Mouse (Mus musculus): Measurements from ENCODE around the gene Rbbp7. TPM values are rescaled to one million over a fixed set of nuclear protein-coding genes. Genes with fewer than 3 reads are reported as not detected.

The Rbbp7 gene
- 345 and 352 TPM in 2 replicates for polyA plus RNA-seq (2014; fragmentation: Nextera tagmentation; extraction: Ambion mirVana)

GRCm38 (mm10) chrX:162760115-162760942 lies at the start of gene Rbbp7:
Gene Rbbp7 (plus strand): TSS chrX:162760402.
- no peaks in the 10 kb centered on the region for H3K27me3 ChIP-seq (ENCODE audit: control insufficient read depth, insufficient read depth, low read length)
- H3K4me3 ChIP-seq (ENCODE audit: low read depth, low read length) = peak within 1 kb of the TSS; percentile 60
- WGBS = 21% methylated on average over 50 of the region's 100 CpGs
- peak within 1 kb of the TSS; percentile 52 for H3K4me2 ChIP-seq
- H3K27ac ChIP-seq (ENCODE audit: low read depth, low read length) = peak within 1 kb of the TSS; percentile 92
- ATAC-seq (ENCODE audit: low FRiP score) (peak; percentile 97), DNase-seq (ENCODE audit: low spot score, missing footprints) (no peak)
- no peaks in the 10 kb centered on the region for H3K9me3 ChIP-seq (ENCODE audit: control insufficient read depth, low read length)
- H3K36me3 ChIP-seq (ENCODE audit: control insufficient read depth, insufficient read depth, low read length) = no peaks in the 10 kb centered on the region
- peak within 1 kb of the TSS; percentile 74 for H3K9ac ChIP-seq (ENCODE audit: low read length)
- H3K4me1 ChIP-seq (ENCODE audit: control insufficient read depth, insufficient read depth, low read length) = no peaks in the 10 kb centered on the region; the same call in 1 of the 2 replicates

GRCm38 (mm10) chrX:162717837-162718236 lies 42.4 kb upstream of the Rbbp7 start:
- Histone ChIP-seq H3K4me3 (ENCODE audit: low read depth, low read length) (no peak overlapping the region), H3K4me1 (ENCODE audit: control insufficient read depth, insufficient read depth, low read length) (no peaks in the 10 kb centered on the region), H3K36me3 (ENCODE audit: control insufficient read depth, insufficient read depth, low read length) (no peaks in the 10 kb centered on the region), H3K9ac (ENCODE audit: low read length) (no peak overlapping the region), H3K27ac (ENCODE audit: low read depth, low read length) (no peak overlapping the region), H3K27me3 (ENCODE audit: control insufficient read depth, insufficient read depth, low read length) (no peaks in the 10 kb centered on the region), H3K4me2 (no peak overlapping the region), H3K9me3 (ENCODE audit: control insufficient read depth, low read length) (no peaks in the 10 kb centered on the region)
- 37% methylated on average over 5 of the region's 5 CpGs for WGBS
- DNase-seq (ENCODE audit: low spot score, missing footprints) (no peak), ATAC-seq (ENCODE audit: low FRiP score) (no peak)

DNA sequence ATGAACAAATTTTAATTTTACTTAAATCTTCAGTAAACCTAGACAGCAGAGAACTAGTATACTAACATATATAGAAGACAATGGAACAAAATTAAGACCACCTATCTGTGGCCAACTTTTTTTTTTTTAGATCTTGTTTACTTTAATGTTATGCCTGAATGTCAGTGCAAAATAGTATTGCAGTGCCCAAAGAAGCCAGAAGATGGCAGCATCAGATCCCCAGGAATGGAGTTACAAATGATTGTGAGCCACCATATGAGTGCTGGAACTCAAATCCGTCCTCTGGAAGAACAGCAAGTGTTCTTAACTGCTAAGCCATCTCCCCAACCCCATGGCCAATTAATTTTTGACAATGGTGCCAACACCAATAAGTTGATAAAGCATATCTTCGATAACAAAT lies 40.6 kb upstream of the Rbbp7 start:
- Histone ChIP-seq H3K4me1 (ENCODE audit: control insufficient read depth, insufficient read depth, low read length) (no peaks in the 10 kb centered on the region), H3K4me3 (ENCODE audit: low read depth, low read length) (no peak overlapping the region), H3K9ac (ENCODE audit: low read length) (no peak overlapping the region), H3K9me3 (ENCODE audit: control insufficient read depth, low read length) (no peaks in the 10 kb centered on the region), H3K36me3 (ENCODE audit: control insufficient read depth, insufficient read depth, low read length) (no peaks in the 10 kb centered on the region), H3K4me2 (no peak overlapping the region), H3K27ac (ENCODE audit: low read depth, low read length) (no peak overlapping the region), H3K27me3 (ENCODE audit: control insufficient read depth, insufficient read depth, low read length) (no peaks in the 10 kb centered on the region)
- DNase-seq (ENCODE audit: low spot score, missing footprints) (no peak), ATAC-seq (ENCODE audit: low FRiP score) (no peak)
- WGBS = 39% methylated on average over 2 of the region's 2 CpGs

- ATAC-seq (ENCODE audit: low FRiP score) = peak; percentile 88
These were observed 32.8 kb upstream of the Rbbp7 start for GRCm38 (mm10) chrX:162727367-162727777.

GRCm38 (mm10) chrX:162727795-162728194 lies 32.4 kb upstream of the Rbbp7 start:
- no peak overlapping the region for H3K4me3 ChIP-seq (ENCODE audit: low read depth, low read length)
- no peaks in the 10 kb centered on the region for H3K27me3 ChIP-seq (ENCODE audit: control insufficient read depth, insufficient read depth, low read length)
- H3K9me3 ChIP-seq (ENCODE audit: control insufficient read depth, low read length) = no peaks in the 10 kb centered on the region
- DNase-seq (ENCODE audit: low spot score, missing footprints) = peak; percentile 92
- peak overlapping the region; percentile 2; the same call in 1 of the 2 replicates for H3K4me2 ChIP-seq
- WGBS = 30% methylated on average over 9 of the region's 9 CpGs
- peak overlapping the region; percentile 36; the same call in 1 of the 2 replicates for H3K27ac ChIP-seq (ENCODE audit: low read depth, low read length)
- H3K4me1 ChIP-seq (ENCODE audit: control insufficient read depth, insufficient read depth, low read length) = peaks cover 5% of the 10 kb centered on the region; the same call in 1 of the 2 replicates
- no peaks in the 10 kb centered on the region for H3K36me3 ChIP-seq (ENCODE audit: control insufficient read depth, insufficient read depth, low read length)
- ATAC-seq (ENCODE audit: low FRiP score) = peak; percentile 55
- H3K9ac ChIP-seq (ENCODE audit: low read length) = no peak overlapping the region

More at GRCm38 (mm10) chrX:162727367-162727777, 32.8 kb upstream of the Rbbp7 start:
- Histone ChIP-seq H3K27me3 (ENCODE audit: control insufficient read depth, insufficient read depth, low read length) (no peaks in the 10 kb centered on the region), H3K4me2 (peak overlapping the region; percentile 2; the same call in 1 of the 2 replicates), H3K4me3 (ENCODE audit: low read depth, low read length) (no peak overlapping the region), H3K4me1 (ENCODE audit: control insufficient read depth, insufficient read depth, low read length) (peaks cover 5% of the 10 kb centered on the region; the same call in 1 of the 2 replicates), H3K36me3 (ENCODE audit: control insufficient read depth, insufficient read depth, low read length) (no peaks in the 10 kb centered on the region), H3K9me3 (ENCODE audit: control insufficient read depth, low read length) (no peaks in the 10 kb centered on the region), H3K9ac (ENCODE audit: low read length) (no peak overlapping the region), H3K27ac (ENCODE audit: low read depth, low read length) (no peak overlapping the region)
- WGBS = 26% methylated on average over 13 of the region's 13 CpGs
- peak; percentile 93 for DNase-seq (ENCODE audit: low spot score, missing footprints)

GRCm38 (mm10) chrX:162728228-162728627 lies 32.0 kb upstream of the Rbbp7 start:
- Histone ChIP-seq H3K9me3 (ENCODE audit: control insufficient read depth, low read length) (no peaks in the 10 kb centered on the region), H3K36me3 (ENCODE audit: control insufficient read depth, insufficient read depth, low read length) (no peaks in the 10 kb centered on the region), H3K27me3 (ENCODE audit: control insufficient read depth, insufficient read depth, low read length) (no peaks in the 10 kb centered on the region), H3K27ac (ENCODE audit: low read depth, low read length) (0 out of 2 replicates have a peak overlapping the region, but pooled peaks have one; percentile 36), H3K4me2 (no peak overlapping the region), H3K9ac (ENCODE audit: low read length) (no peak overlapping the region; the same call in 1 of the 2 replicates), H3K4me3 (ENCODE audit: low read depth, low read length) (no peak overlapping the region), H3K4me1 (ENCODE audit: control insufficient read depth, insufficient read depth, low read length) (peaks cover 5% of the 10 kb centered on the region; the same call in 1 of the 2 replicates)
- 33% methylated on average over 7 of the region's 7 CpGs for WGBS
- DNase-seq (ENCODE audit: low spot score, missing footprints) (no peak), ATAC-seq (ENCODE audit: low FRiP score) (peak; percentile 40; the same call in 1 of the 2 replicates)

DNA sequence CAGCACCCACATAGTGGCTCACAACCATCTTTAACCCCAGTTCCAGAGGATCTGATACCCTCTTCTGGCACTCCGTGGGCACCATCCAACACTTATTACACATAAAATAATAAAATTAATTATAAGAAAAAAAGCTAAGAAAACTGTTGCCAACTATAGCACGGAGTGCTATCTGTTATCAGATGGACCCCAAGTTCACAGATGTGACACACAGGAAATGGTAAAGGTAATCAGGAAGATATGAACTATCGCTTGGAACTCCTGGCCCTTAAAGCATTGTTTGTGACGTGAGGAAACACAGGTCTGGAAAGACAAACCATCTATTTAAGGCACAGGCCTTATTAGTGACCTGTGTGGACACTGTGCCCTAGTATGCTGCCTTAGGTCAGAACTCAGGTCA lies 30.2 kb upstream of the Rbbp7 start:
- DNase-seq (ENCODE audit: low spot score, missing footprints) (no peak), ATAC-seq (ENCODE audit: low FRiP score) (no peak)
- 87% methylated on average over 4 of the region's 4 CpGs for WGBS
- Histone ChIP-seq H3K36me3 (ENCODE audit: control insufficient read depth, insufficient read depth, low read length) (no peaks in the 10 kb centered on the region), H3K4me1 (ENCODE audit: control insufficient read depth, insufficient read depth, low read length) (peaks cover 5% of the 10 kb centered on the region; the same call in 1 of the 2 replicates), H3K4me3 (ENCODE audit: low read depth, low read length) (no peak overlapping the region), H3K9ac (ENCODE audit: low read length) (no peak overlapping the region), H3K27ac (ENCODE audit: low read depth, low read length) (no peak overlapping the region), H3K9me3 (ENCODE audit: control insufficient read depth, low read length) (no peaks in the 10 kb centered on the region), H3K4me2 (no peak overlapping the region), H3K27me3 (ENCODE audit: control insufficient read depth, insufficient read depth, low read length) (no peaks in the 10 kb centered on the region)

GRCm38 (mm10) chrX:162734997-162735929 lies 24.9 kb upstream of the Rbbp7 start:
- Histone ChIP-seq H3K4me3 (ENCODE audit: low read depth, low read length) (peak overlapping the region; percentile 37), H3K36me3 (ENCODE audit: control insufficient read depth, insufficient read depth, low read length) (no peaks in the 10 kb centered on the region), H3K4me2 (peak overlapping the region; percentile 53), H3K27me3 (ENCODE audit: control insufficient read depth, insufficient read depth, low read length) (no peaks in the 10 kb centered on the region), H3K9ac (ENCODE audit: low read length) (peak overlapping the region; percentile 56), H3K4me1 (ENCODE audit: control insufficient read depth, insufficient read depth, low read length) (no peaks in the 10 kb centered on the region), H3K27ac (ENCODE audit: low read depth, low read length) (no peak overlapping the region), H3K9me3 (ENCODE audit: control insufficient read depth, low read length) (no peaks in the 10 kb centered on the region)
- WGBS = 20% methylated on average over 25 of the region's 25 CpGs
- peak; percentile 89 for ATAC-seq (ENCODE audit: low FRiP score)
- DNase-seq (ENCODE audit: low spot score, missing footprints) = peak; percentile 91

Data from midbrain, embryonic 11.5 days (tissue).